Mouse (Mus musculus) spleen, adult 2 months (tissue): Measurements from ENCODE around the gene Natd1.

ENCODE experiments used
- CTCF ChIP-seq: fragments of 200-500 bp; IDR thresholded peaks from 2 replicates; pipeline ENCODE4 v1.5.1; 2011; ENCODE audit warnings: mild to moderate bottlenecking, inconsistent platforms; ENCODE audit not compliant: insufficient read depth, insufficient read length, insufficient replicate concordance; ENCODE audit errors: extremely low read depth
- POLR2A ChIP-seq: fragments of 200-500 bp; IDR thresholded peaks from 2 replicates; pipeline ENCODE4 v1.6.1; 2011; ENCODE audit warnings: low read depth, low read length, inconsistent platforms

GRCm38 (mm10) chr11:60953803-60954202 is 39.3 kb upstream of the Natd1 start:
- TF ChIP-seq CTCF (peak; percentile 61; the same call in 1 of the 2 replicates), POLR2A (no peak)
